Mouse (Mus musculus) right cerebral cortex, adult 2 months (tissue): ENCODE measurements around the gene Tymp.

Experiments used
- DNase-seq, 2 experiments: peaks; one replicate each; pipeline ENCODE4 v3.0.0; 2021 to 2022; ENCODE audit warnings: low spot score in 2 of 2

Gene Tymp

DNA sequence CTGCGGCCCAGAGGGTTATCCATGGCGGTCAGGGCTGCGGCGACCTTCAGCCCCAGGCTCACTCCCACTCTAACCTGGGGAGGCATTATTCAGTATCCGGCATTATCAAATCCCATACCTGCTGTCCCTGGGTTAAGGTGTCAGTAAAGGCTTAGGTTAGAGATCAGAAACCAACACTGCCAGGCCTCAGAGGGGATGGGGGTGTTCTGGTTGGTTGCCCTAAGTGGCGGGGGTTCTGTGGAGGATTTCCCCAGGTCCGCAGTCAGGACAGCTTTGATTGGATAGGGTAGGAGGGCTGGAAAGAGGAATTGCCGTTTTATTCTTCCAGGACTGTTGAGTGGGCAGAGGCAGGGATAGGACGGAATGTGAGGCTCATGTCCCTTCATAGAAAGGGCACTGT, 2.5 kb downstream of the Tymp start:
- no peak for DNase-seq

DNA sequence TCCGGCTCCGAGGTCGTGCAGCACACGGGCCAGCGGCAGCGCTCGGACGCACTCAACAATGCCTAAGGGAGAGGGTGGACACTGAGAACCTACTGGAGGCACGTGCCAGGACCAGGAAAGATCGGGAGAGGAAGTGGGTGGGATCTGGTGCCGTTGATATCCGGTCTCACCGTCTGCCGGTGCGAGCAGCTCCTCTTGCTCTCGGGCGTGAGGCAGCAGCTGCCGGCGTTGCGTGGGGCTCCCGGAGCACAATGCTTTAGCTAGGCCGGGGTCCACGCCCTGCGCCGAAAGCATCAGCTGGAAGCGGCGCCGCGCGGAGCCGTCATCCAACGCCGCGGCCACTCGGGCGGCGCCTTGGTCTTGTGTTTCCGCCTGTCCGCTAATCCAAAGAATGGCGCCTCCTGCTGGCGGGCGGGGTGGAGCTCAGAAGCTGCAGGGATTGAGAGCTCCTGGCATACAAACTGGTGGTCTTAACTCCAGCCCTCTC, 3.0 kb downstream of the Tymp start, which contains the start of gene Sco2:
Gene Sco2 (minus strand): TSS at position 85 of the 487 bp plus-strand sequence.
- peak; percentile 95 for DNase-seq

DNA sequence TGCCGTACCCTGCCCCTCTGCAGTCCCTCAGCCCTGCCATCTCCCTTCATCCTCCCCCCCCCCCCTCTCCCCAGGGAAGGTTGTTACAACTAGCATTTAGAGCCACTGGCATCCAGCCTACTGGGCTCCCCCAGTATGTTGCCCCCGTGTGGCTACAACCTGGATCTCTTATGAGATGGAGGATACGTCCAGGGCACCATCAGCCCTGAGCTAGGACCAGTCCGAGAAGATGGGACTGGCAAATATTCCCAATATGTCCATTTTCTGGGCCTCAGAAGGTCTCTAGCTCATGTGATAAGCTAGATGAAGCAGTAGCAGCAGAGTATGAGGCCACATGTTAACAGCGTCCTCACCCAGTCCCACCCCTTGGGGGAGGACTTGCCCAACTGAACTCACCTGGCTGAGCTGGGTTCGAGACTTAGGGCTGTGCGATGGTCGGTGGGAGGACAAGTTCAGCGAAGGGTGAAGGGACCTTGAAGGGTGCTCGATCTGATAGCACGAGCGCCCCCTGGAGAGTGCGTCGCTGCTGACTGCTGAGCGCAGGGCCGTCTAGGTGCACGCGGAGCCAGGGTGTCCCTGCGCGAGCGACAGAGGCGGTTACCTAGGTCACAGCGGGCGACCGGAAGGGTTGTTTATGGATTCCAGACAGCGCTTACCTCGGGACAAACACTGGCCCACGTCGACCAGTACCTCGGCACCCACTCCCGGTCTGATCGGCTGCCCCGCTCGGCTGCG, 3.6 kb downstream of the Tymp start:
- DNase-seq, result peak; percentile 86 to 89

DNA sequence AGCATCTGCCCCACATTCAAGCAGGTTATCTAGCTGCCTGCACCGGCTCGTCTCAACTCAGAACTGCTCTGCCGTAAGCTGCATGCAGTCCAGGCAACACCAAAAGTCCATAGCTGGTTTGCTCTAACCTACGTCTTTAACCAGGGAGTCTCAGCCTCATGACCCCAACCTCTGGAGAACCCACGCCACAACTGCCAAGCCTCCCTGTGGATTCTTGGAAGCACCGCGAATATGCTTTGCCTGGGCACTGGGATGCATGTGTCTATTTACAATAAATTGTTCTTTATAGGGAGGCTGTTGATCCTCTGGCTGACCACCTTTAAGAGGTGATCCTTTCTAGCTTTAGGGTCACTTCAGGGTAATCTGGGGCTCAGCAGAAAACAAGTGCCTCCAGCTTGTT, 4.3 kb downstream of the Tymp start:
- DNase-seq, result no peak

DNA sequence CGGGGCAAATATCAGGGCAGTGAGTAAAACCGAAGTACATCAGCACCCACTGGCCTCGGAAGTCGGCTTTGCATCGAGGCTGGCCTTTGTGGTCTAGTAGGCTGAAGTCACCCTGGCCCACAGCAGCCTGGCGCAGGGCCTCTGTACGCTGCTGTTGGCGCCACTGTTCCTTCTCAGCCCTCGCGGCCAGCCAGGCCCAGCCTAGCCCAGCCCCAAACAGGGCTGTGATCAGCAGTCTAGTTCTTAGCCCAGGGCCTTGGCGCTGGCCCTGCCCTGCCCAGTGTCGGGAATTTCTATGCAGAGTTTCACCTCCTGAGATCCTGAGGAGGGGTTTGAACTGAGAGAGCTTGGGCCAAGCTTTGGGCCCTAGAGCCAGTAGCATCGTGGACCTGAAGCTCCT, 4.8 kb downstream of the Tymp start:
- no peak for DNase-seq

DNA sequence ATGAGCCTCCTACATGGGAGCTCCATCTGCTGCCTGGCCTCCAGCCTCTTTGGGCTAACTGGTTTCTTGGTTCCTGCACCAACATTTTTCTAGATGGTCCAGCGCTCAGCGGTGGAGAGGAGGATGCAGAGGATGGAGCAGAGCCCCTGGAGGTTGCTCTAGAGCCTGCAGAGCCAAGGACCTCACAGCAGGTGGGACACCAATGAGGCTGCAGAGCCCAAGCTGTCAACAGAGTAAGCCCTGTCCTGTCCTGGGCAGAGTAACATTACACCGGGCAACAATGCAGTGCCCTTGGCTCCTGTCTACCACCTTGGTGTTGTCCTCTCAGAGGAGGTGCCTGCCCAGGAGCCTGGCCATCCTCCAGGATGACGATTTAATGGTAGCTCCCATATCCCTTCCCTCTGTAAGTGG, 11.7 kb downstream of the Tymp start:
- no peak for DNase-seq

DNA sequence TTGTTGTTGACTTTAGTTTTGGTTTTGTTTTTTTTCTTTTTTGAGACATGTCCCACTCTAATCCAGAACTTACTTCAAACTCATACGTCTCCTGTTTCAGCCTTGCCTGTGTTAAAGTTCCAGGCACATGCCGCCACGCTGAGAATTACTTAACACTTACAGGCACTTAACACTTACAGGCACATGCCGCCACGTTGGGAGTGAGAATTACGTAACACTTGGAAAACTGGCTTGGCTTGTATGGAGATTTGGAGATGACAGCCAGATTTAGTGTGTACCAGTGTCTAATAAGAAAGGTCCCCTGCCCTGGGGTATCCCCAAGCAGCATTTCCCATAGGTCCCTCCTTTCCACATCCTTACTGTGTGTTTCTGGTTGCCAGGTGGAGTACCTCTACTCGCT, 13.8 kb downstream of the Tymp start:
- DNase-seq, result no peak

DNA sequence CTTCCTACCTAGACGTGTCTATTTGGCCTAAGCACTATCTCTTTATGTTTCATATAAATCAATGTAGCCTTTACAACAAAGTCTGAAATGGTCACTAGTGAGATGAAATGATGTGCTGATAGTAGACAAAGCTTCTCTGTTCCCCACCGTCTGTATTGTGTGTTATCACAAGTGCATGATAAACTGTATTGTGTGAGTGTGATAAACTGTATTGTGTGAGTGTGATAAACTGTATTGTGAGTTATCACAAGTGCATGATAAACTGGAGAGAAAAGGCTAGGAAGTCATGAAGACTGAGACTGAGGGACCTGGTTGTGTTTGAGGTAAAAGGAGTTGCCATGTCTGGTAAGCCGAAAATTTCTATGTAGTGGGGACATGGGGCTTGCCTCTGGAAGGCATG, 18.1 kb downstream of the Tymp start:
- no peak for DNase-seq

DNA sequence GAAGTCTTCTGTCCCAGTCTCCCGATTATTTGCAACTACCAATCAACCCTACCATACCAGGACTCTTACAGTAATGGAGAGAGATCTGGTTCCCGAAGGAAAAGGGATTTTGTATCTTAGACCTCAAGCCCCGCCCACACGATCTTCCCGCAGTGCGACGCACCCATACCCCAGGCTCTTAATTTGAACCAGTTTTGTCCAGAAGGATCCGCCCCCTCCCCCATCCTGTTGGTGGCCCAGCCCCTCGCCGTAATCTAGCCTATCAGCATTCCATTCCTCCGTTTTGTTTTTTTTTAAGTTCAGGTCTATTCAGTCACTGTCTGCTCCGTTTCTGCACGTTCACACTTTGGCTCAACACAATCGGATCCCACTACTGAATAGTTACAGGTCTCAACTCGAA, 20.5 kb downstream of the Tymp start:
- DNase-seq, result peak; percentile 56 to 66

DNA sequence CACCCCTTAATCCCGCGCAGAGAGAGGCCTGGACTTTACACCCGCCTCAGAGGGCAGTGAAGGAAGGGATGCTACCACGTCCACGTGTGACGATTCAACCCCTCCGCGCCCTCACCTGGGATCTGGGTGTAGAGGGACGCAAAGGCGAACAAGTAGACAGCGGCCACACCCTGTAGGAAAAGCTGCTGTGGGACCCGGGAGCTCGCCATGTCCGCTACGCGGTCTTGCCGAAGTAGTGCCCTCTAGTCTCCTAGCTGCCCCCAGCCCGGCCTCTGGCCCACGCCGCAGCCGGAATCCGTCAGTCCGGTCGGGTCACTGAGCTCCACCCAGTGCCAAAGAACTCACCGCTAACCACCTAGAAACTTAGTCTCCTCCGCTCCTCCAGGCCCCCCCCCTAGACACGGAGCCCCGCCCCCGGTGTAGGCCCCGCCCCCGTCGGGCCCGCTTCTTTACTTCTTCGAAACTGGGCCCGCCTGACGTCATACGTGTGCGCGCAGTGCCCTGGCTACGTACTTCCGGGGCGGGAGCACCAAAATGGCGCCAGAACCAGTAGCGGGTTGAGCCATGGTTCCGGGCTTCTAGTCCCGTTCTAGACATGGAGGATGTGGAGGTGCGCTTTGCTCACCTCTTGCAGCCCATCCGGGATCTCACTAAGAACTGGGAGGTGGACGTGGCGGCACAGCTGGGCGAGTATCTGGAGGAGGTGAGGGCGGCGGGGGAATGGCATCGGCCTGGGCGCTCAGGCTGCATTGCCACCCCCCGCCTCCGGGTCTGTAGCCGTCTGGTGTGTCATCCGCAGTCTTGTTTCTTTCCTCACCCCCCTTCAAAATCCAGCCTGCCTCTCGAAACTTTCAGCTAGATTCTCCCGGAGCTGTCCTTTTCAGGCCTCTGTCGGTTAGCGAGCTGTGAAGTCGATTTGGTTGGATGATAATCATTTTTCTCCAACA, 21.3 kb downstream of the Tymp start, which contains the start of the genes Lmf2 and Ncaph2:
Gene Lmf2 (minus strand): TSS at position 419 of the 947 bp plus-strand sequence.
Gene Ncaph2 (plus strand): TSS at position 479 of the 947 bp plus-strand sequence.
- DNase-seq, result peak; percentile 94 to 96

DNA sequence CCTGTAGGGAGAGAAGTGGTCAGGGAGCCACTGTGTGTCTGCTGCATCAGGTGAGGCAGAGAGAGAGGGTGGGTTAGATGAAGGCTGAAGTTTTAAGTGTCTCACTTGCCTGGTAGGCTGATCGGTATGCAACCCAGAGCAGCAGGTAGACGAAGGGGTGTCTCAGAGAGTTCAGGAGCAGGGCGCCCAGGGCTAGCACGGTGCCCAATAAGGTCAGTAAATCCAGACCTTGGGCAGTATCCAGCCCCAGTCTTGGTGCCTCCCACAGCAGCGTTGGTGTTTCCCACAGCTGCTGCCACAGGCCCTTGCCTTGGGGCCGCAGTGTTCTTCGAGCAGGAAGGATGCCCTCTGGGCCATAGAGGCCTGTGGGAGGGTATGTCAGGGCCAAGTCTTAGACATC, 22.4 kb downstream of the Tymp start:
- no peak for DNase-seq

DNA sequence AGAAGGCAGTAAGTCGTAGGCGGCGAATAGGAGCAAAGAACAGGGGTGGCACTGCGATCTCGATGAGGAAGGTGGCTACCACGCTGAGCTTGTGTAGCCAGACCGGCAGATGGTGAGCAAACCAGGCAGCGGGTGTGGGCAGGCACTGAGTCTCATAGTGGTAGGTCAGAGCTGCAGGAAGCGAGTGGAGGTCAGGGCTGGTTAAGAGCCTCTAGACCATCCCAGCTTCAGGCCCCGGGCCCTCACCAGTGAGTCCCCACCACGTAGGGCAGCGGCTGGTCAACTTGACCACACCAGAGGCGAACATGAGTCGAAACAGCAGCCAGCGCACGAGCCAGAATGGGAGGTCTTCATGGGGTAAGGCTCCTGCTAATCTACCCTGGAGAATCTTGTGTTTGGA, 23.0 kb downstream of the Tymp start:
- DNase-seq, result no peak

DNA sequence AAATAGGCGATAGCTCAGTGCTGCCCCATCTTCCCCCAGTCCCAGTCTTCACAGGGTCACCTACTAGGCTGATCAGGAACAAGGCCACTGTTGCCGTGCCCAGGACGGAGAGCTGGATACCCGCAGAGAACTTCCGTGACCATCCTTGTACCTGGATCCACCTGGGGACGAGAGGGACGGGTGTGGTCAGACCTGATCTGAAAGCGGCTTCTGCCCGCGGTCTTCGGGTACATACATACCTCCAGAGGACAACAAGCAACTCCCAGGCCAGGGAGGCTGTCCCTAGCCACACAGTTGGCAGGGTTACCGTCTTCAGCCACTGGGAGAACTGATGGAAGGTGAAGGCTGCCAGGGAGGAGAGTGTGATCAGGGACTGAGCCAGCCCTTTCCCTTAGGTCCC, 24.0 kb downstream of the Tymp start:
- DNase-seq, result no peak

DNA sequence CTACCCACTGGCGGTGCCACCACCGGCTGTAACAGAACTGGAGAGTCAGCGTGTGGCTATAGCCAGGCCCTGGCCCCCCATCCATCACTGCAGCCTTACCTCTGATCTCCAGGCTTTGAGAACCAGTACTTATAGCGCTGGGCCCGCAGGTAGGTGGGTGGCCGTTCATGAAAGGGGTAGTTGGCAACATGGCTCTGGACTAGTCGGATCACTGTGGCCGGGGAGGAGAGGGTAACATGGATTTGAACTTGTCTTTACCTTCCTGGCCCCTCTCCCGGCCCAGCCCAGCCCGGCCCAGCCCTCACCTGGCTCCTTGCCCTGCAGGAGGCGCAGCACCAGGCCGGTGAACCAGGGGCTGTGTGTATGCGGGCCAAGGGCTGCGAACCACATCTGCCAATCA, 24.8 kb downstream of the Tymp start:
- DNase-seq, result no peak

DNA sequence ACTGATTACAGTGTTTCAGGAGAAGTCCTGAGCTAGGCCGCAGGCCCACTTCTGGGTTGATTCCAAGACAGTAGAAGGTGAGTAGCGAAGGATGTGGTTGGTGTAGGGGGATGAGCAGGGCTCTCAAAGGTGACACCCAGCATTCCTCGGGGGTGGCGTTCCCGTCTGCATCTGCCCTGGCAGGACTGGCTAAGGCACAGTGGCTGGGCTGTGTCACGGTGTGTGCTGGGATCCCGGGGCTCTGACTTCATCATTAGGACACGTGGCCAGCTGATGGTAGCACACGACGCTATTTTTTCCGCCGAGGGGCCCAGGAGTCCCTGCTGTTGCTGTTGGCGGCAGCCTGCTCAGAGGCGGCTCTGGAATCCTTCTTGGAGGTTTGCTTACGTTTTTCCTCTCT, 25.5 kb downstream of the Tymp start:
- no peak for DNase-seq

DNA sequence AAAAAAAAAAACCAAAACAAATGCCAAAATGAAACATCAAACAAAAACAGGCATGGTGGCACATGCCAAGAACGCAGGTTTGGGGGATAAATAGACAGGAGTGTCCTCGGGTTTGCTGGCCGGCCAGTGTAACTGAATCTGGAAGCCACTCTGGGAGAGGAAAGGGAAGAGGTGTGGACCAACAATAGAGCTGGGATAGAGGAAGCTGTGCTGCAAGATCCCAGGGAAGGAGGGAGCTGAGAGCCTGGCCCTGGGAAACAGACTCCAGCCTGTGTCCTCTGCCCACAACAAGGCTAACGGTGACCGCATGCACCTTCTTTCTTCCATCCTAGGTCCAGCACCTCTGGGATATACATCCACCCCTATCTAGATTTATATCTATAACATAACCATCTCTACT, 26.4 kb downstream of the Tymp start:
- DNase-seq, result no peak

DNA sequence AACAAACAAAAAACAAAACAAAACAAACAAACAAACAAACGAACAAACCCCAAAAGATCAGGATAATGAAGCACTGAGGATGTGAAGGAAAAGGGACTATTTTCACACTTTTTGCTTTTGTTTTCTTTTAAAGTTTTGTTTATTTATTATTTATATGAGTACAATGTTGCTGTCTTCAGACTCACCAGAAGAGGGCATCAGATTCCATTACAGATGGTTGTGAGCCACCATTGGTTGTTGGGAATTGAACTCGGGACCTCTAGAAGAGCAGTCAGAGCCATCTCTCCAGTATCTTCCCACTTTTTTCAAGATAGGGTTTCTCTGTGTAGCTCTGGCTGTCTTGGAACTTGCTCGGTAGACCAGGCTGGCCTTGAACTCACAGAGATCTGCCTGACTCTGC, 33.5 kb downstream of the Tymp start:
- no peak for DNase-seq

DNA sequence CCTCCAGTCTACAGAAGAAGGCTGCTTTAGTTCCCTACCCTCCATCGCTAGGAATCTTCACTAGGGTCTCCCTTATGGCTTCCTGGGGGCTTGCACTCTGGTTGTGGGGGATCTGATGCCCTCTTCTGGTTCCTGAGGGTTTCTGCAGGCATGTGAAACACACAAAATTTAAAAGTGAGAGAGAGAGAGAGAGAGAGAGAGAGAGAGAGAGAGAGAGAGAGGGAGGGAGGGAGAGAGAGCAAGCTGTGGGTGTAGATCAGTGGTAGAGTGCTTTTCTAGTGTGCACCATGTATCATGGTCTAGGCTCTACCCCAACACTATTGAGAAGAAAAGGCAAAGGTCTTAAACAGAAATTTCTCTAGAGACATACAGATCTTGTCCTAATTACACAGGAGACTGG, 35.2 kb downstream of the Tymp start:
- no peak for DNase-seq

DNA sequence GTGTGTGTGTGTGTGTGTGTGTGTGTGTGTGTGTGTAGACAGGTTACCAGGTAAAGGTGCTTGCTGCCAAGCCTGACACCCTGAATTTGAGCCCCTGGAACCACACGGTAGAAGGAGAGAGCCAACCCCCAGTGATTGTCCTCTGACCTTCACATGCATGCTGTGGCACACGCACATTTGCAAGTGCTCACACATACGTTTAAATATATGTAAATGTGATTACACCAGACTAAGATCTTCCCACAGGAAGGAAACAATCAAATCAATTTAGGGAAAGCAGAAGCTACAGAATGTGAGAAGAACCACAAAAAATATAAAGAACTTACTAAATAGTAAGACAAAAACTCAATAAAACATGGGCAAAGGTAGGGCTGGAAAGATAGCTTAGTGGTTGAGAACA, 36.7 kb downstream of the Tymp start:
- no peak for DNase-seq

DNA sequence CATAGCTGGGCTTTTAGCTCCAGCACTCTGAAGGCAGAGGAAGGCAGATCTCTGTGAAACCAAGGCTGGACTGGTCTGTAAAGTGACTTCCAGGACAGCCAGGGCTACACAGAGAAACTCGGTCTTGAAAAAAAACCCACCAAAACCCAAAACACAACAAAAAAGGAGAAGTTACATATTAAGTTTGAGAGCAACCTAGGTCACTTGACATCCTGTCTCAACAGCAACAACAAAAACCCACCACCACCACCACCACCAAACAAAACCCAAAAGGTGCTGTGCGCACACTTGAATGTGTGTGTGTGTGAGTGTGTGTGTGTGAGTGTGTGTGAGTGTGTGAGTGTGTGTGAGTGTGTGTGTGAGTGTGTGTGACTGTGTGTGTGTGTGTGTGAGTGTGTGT, 37.1 kb downstream of the Tymp start:
- DNase-seq, result no peak

DNA sequence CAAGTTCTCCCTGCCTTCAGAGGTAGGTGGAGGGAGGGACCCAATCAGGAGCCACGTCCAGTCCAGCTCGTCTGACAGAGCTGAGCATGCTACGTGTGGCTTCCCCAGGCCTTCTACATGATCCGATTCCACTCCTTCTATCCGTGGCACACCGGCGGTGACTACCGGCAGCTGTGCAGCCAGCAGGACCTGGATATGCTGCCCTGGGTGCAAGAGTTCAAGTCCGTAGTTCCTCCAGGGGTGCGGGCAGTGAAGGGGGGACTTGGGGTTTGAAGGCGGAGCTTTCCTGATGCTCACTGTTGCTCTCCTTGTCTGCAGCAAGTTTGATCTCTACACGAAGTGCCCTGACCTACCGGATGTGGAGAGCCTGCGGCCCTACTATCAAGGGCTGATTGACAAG, 40.4 kb downstream of the Tymp start:
- no peak for DNase-seq

DNA sequence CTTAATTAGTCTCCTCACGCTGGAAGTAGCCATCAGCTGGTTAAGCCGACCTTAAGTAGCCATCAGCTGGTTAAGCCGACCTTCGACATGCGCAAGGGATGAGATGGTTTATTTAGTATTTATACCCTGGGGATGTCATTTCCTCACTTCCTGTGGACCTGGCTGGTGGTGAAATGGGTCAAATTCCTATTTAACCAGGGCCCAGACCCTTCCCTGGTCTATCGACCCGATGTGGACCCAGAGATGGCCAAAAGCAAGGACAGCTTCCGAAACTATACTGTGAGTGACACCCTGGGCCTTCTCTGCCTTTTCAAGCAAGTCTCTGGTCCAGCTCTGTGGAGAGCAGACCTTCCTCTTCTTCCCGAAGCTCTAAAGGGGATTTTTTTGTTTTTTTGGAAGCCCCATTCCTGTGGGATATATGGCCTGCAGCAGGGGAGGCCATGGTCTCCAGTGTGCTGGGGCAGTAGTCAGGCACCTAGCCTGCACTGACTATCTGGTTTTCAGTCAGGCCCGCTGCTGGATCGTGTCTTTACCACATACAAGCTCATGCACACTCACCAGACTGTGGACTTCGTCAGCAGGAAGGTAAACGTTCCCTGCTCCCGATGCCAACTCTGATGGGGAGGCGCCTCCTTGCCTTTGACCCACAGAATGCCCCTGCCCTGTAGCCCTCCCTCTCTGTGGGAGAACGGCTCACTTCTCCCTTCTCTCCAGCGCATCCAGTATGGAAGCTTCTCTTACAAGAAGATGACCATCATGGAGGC, 41.9 kb downstream of the Tymp start:
- DNase-seq, result no peak
